Mouse (Mus musculus): Measurements from ENCODE around the gene Pik3c2b. TPM values are rescaled to one million over a fixed set of nuclear protein-coding genes. Genes with fewer than 3 reads are reported as not detected.

Pik3c2b gene
- polyA plus RNA-seq, 1 experiment from 2014 or later = 8.0 TPM

- H3K9me3 ChIP-seq (replicated peaks) = no peaks in the 10 kb centered on the region
- H3K27me3 ChIP-seq = no peaks in the 10 kb centered on the region
- WGBS = 64% methylated on average over 8 of the region's 8 CpGs
- H3K4me1 ChIP-seq (replicated peaks) = peaks cover 38% of the 10 kb centered on the region
- H3K4me2 ChIP-seq = no peak overlapping the region
- H3K9ac ChIP-seq = no peak overlapping the region
- H3K36me3 ChIP-seq = no peaks in the 10 kb centered on the region
- H3K4me3 ChIP-seq = no peak overlapping the region
- H3K27ac ChIP-seq = no peak overlapping the region
- no peak for ATAC-seq (replicated peaks; ENCODE audit: insufficient number of reproducible peaks, insufficient read depth, low FRiP score, low read depth)
These were observed 8.9 kb downstream of the Pik3c2b start for GRCm38 (mm10) chr1:133054326-133054725.

GRCm38 (mm10) chr1:133057345-133058034 lies 12.0 kb downstream of the Pik3c2b start:
- H3K27me3 ChIP-seq = no peaks in the 10 kb centered on the region
- no peaks in the 10 kb centered on the region for H3K36me3 ChIP-seq
- H3K9ac ChIP-seq = no peak overlapping the region
- ATAC-seq (replicated peaks; ENCODE audit: insufficient number of reproducible peaks, insufficient read depth, low FRiP score, low read depth) = peak; percentile 59; the same call in 1 of the 2 replicates
- H3K4me1 ChIP-seq (replicated peaks) = peaks cover 46% of the 10 kb centered on the region
- WGBS = 37% methylated on average over 7 of the region's 7 CpGs
- H3K27ac ChIP-seq = peak overlapping the region; percentile 68
- no peak overlapping the region for H3K4me3 ChIP-seq
- no peak overlapping the region for H3K4me2 ChIP-seq
- no peaks in the 10 kb centered on the region for H3K9me3 ChIP-seq (replicated peaks)

GRCm38 (mm10) chr1:133059592-133059991 lies 14.1 kb downstream of the Pik3c2b start:
- H3K4me2 ChIP-seq = no peak overlapping the region
- H3K4me1 ChIP-seq (replicated peaks) = peaks cover 37% of the 10 kb centered on the region
- no peaks in the 10 kb centered on the region for H3K27me3 ChIP-seq
- no peak overlapping the region for H3K9ac ChIP-seq
- no peak for ATAC-seq (replicated peaks; ENCODE audit: insufficient number of reproducible peaks, insufficient read depth, low FRiP score, low read depth)
- no peak overlapping the region for H3K4me3 ChIP-seq
- peaks cover 5% of the 10 kb centered on the region; the same call in 1 of the 2 replicates for H3K36me3 ChIP-seq
- WGBS = 31% methylated on average over 2 of the region's 2 CpGs
- peak overlapping the region; percentile 65; the same call in 1 of the 2 replicates for H3K27ac ChIP-seq
- no peaks in the 10 kb centered on the region for H3K9me3 ChIP-seq (replicated peaks)

GRCm38 (mm10) chr1:133060681-133061080 lies 15.2 kb downstream of the Pik3c2b start:
- no peak overlapping the region for H3K4me3 ChIP-seq
- peaks cover 37% of the 10 kb centered on the region for H3K4me1 ChIP-seq (replicated peaks)
- peaks cover 5% of the 10 kb centered on the region; the same call in 1 of the 2 replicates for H3K36me3 ChIP-seq
- H3K27me3 ChIP-seq = no peaks in the 10 kb centered on the region
- 48% methylated on average over 4 of the region's 4 CpGs for WGBS
- no peaks in the 10 kb centered on the region for H3K9me3 ChIP-seq (replicated peaks)
- peak overlapping the region; percentile 65 for H3K27ac ChIP-seq
- H3K9ac ChIP-seq = no peak overlapping the region
- H3K4me2 ChIP-seq = no peak overlapping the region
- no peak for ATAC-seq (replicated peaks; ENCODE audit: insufficient number of reproducible peaks, insufficient read depth, low FRiP score, low read depth)

- H3K4me3 ChIP-seq = no peak overlapping the region
- H3K9me3 ChIP-seq (replicated peaks) = no peaks in the 10 kb centered on the region
- peaks cover 36% of the 10 kb centered on the region for H3K4me1 ChIP-seq (replicated peaks)
- peaks cover 5% of the 10 kb centered on the region; the same call in 1 of the 2 replicates for H3K36me3 ChIP-seq
- H3K27ac ChIP-seq = no peak overlapping the region
- no peak overlapping the region for H3K4me2 ChIP-seq
- 78% methylated on average over 6 of the region's 6 CpGs for WGBS
- no peak for ATAC-seq (replicated peaks; ENCODE audit: insufficient number of reproducible peaks, insufficient read depth, low FRiP score, low read depth)
- no peak overlapping the region for H3K9ac ChIP-seq
- H3K27me3 ChIP-seq = no peaks in the 10 kb centered on the region
These were observed 17.7 kb downstream of the Pik3c2b start for GRCm38 (mm10) chr1:133063164-133063563.

- H3K4me2 ChIP-seq = peak overlapping the region; percentile 57
- 16% methylated on average over 4 of the region's 5 CpGs for WGBS
These were observed 22.8 kb downstream of the Pik3c2b start for GRCm38 (mm10) chr1:133068268-133068667.

GRCm38 (mm10) chr1:133068669-133069274 lies 23.3 kb downstream of the Pik3c2b start:
- Histone ChIP-seq H3K4me1 (replicated peaks) (peaks cover 70% of the 10 kb centered on the region), H3K4me2 (peak overlapping the region; percentile 57), H3K27ac (peak overlapping the region; percentile 91), H3K9me3 (replicated peaks) (no peaks in the 10 kb centered on the region), H3K4me3 (peak overlapping the region; percentile 34), H3K9ac (peak overlapping the region; percentile 50), H3K27me3 (no peaks in the 10 kb centered on the region), H3K36me3 (peaks cover 5% of the 10 kb centered on the region; the same call in 1 of the 2 replicates)
- WGBS = 67% methylated on average over 15 of the region's 15 CpGs
- ATAC-seq (replicated peaks; ENCODE audit: insufficient number of reproducible peaks, insufficient read depth, low FRiP score, low read depth) = no peak

More at GRCm38 (mm10) chr1:133068268-133068667, 22.8 kb downstream of the Pik3c2b start:
- no peaks in the 10 kb centered on the region for H3K9me3 ChIP-seq (replicated peaks)
- peak overlapping the region; percentile 34 for H3K4me3 ChIP-seq
- H3K27me3 ChIP-seq = no peaks in the 10 kb centered on the region
- H3K27ac ChIP-seq = peak overlapping the region; percentile 91
- peaks cover 5% of the 10 kb centered on the region; the same call in 1 of the 2 replicates for H3K36me3 ChIP-seq
- ATAC-seq (replicated peaks; ENCODE audit: insufficient number of reproducible peaks, insufficient read depth, low FRiP score, low read depth) = peak; percentile 83
- H3K4me1 ChIP-seq (replicated peaks) = peaks cover 65% of the 10 kb centered on the region
- peak overlapping the region; percentile 50 for H3K9ac ChIP-seq

GRCm38 (mm10) chr1:133069275-133070120 lies 24.0 kb downstream of the Pik3c2b start:
- 52% methylated on average over 12 of the region's 12 CpGs for WGBS
- Histone ChIP-seq H3K4me1 (replicated peaks) (peaks cover 75% of the 10 kb centered on the region), H3K27me3 (no peaks in the 10 kb centered on the region), H3K9ac (peak overlapping the region; percentile 50), H3K9me3 (replicated peaks) (no peaks in the 10 kb centered on the region), H3K36me3 (peaks cover 4% of the 10 kb centered on the region; the same call in 1 of the 2 replicates), H3K4me3 (peak overlapping the region; percentile 34), H3K4me2 (peak overlapping the region; percentile 57), H3K27ac (peak overlapping the region; percentile 91)
- ATAC-seq (replicated peaks; ENCODE audit: insufficient number of reproducible peaks, insufficient read depth, low FRiP score, low read depth) = no peak

GRCm38 (mm10) chr1:133070157-133070556 lies 24.7 kb downstream of the Pik3c2b start:
- H3K27me3 ChIP-seq = no peaks in the 10 kb centered on the region
- H3K36me3 ChIP-seq = peaks cover 7% of the 10 kb centered on the region; the same call in 1 of the 2 replicates
- peak overlapping the region; percentile 57; the same call in 1 of the 2 replicates for H3K4me2 ChIP-seq
- peaks cover 77% of the 10 kb centered on the region for H3K4me1 ChIP-seq (replicated peaks)
- no peaks in the 10 kb centered on the region for H3K9me3 ChIP-seq (replicated peaks)
- H3K9ac ChIP-seq = no peak overlapping the region
- peak overlapping the region; percentile 34; the same call in 1 of the 2 replicates for H3K4me3 ChIP-seq
- H3K27ac ChIP-seq = peak overlapping the region; percentile 91
- no peak for ATAC-seq (replicated peaks; ENCODE audit: insufficient number of reproducible peaks, insufficient read depth, low FRiP score, low read depth)
- WGBS = 38% methylated on average over 5 of the region's 5 CpGs

- Histone ChIP-seq H3K36me3 (peaks cover 7% of the 10 kb centered on the region; the same call in 1 of the 2 replicates), H3K27me3 (no peaks in the 10 kb centered on the region), H3K4me3 (no peak overlapping the region), H3K27ac (peak overlapping the region; percentile 91), H3K4me2 (no peak overlapping the region; the same call in 1 of the 2 replicates), H3K9me3 (replicated peaks) (no peaks in the 10 kb centered on the region), H3K4me1 (replicated peaks) (peaks cover 85% of the 10 kb centered on the region), H3K9ac (0 out of 2 replicates have a peak overlapping the region, but pooled peaks have one; percentile 25)
- 55% methylated on average over 16 of the region's 16 CpGs for WGBS
- ATAC-seq (replicated peaks; ENCODE audit: insufficient number of reproducible peaks, insufficient read depth, low FRiP score, low read depth) = no peak
These were observed 26.4 kb downstream of the Pik3c2b start for GRCm38 (mm10) chr1:133071666-133072381.

Data from heart, embryonic 15.5 days (tissue).